Mouse (Mus musculus) bone marrow, adult 2 months (tissue): ENCODE data around the gene Tekt3.

Experiments
- CTCF ChIP-seq: fragments of 200-500 bp; IDR thresholded peaks from 2 replicates; pipeline ENCODE4 v1.5.1; 2011; ENCODE audit warnings: low read length, control low read depth; ENCODE audit not compliant: control insufficient read depth, insufficient read depth
- POLR2A ChIP-seq: fragments of 200-500 bp; IDR thresholded peaks from 2 replicates; pipeline ENCODE4 v1.6.1; 2011; ENCODE audit warnings: low read depth, mild to moderate bottlenecking, control low read depth, low read length, borderline replicate concordance; ENCODE audit not compliant: control insufficient read depth

DNA sequence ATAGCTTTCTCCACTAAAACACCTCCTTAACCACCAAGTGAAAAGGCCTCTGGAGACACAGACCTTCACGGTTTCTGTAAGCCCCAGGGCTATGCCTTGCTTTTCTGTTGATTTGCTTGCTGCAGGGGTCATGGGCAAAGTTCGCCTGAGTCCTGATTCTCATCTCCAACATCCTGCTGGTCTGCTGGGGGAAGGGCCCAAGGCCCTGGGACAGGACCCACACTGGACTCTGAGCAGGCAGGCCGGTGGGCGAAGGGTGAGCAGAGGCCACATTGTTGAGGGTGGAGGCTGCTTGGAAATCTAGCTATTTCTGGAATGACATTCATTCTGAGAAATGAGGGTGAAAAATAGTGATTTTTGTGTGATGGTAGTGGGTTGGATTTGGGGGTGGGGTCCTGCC lies 81.4 kb downstream of the Tekt3 start:
- TF ChIP-seq CTCF (no peak), POLR2A (no peak)
